Mouse (Mus musculus): ENCODE measurements around the gene Dctpp1. TPM values are rescaled to one million over a fixed set of nuclear protein-coding genes. Genes with fewer than 3 reads are reported as not detected.

The Dctpp1 gene
- 74.2 and 84.8 TPM in 2 replicates for polyA plus RNA-seq (2015; fragmentation: Nextera tagmentation; extraction: Ambion mirVana)

DNA sequence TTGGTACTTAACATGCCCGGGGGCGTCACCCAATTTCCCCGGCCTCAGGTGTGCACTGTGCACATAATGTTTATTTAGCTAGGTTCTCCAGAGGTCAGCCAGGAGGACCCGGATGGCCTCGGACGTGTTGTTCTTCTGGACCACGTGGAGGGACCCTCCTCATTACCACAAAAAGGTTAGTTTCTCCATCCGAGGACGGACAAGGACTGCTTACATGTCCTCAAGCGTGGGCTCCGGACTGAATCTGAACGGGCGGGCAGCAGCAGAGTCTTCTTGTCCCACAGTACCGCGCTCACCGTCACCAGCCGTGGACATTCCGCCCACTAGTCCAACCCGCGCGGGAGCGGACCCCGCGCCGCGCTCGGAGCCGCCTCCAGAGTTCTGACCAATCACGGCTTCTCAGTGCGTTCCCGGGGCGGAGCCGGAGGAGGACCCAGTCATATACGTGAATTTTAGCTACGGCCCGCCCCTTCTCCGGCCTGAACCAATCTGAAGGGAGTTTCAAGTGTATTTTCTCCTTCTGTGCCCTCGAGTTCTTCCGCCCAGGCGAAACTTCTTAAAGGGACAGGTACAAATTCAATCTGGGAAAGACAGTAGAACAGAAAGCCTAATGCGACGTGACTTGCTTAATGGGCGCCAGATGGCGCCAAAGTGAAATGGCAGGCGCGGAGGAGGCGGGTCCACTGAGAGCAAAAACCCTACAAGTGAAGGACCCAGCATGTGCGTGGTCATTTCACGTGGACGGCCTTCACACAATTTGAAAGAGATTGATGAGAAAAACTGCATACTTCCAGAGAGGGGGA lies at the start of gene Dctpp1:
Gene Dctpp1 (minus strand): TSS at position 401 of the 803 bp plus-strand sequence.
- no peaks in the 10 kb centered on the region for H3K9me3 ChIP-seq (replicated peaks)
- H3K4me1 ChIP-seq (replicated peaks): peaks cover 67% of the 10 kb centered on the region
- peaks cover 16% of the 10 kb centered on the region for H3K36me3 ChIP-seq (replicated peaks)
- peak within 1 kb of the TSS; percentile 62 for H3K9ac ChIP-seq
- no peaks in the 10 kb centered on the region for H3K27me3 ChIP-seq
- peak within 1 kb of the TSS; percentile 69 for H3K27ac ChIP-seq (replicated peaks)
- peak within 1 kb of the TSS; percentile 68 for H3K4me3 ChIP-seq (replicated peaks)
- ATAC-seq (ENCODE audit: insufficient read depth): peak; percentile 94
- peak within 1 kb of the TSS; percentile 84 for H3K4me2 ChIP-seq
- under 1% methylated on average over 50 of the region's 50 CpGs for WGBS (ENCODE audit: insufficient replicate concordance)

- H3K4me1 ChIP-seq (replicated peaks): peaks cover 3% of the 10 kb centered on the region; the same call in 1 of the 2 replicates
- 0 out of 2 replicates have a peak, but pooled peaks cover 6% of the 10 kb centered on the region for H3K36me3 ChIP-seq (replicated peaks)
- no peak overlapping the region for H3K4me3 ChIP-seq (replicated peaks)
- H3K9ac ChIP-seq: no peak overlapping the region
- WGBS (ENCODE audit: insufficient replicate concordance): 77% methylated on average over 12 of the region's 12 CpGs
- no peak overlapping the region for H3K27ac ChIP-seq (replicated peaks)
- ATAC-seq (ENCODE audit: insufficient read depth): no peak
- no peaks in the 10 kb centered on the region for H3K9me3 ChIP-seq (replicated peaks)
- no peaks in the 10 kb centered on the region for H3K27me3 ChIP-seq
- H3K4me2 ChIP-seq: no peak overlapping the region
Observed at GRCm38 (mm10) chr7:127309951-127310350, 49.4 kb upstream of the Dctpp1 start.

- no peak overlapping the region for H3K9ac ChIP-seq
- whole genome bisulfite sequencing (ENCODE audit: insufficient replicate concordance): 75% methylated on average over 4 of the region's 4 CpGs
- 0 out of 2 replicates have a peak, but pooled peaks cover 6% of the 10 kb centered on the region for H3K36me3 ChIP-seq (replicated peaks)
- no peak for ATAC-seq (ENCODE audit: insufficient read depth)
- H3K4me3 ChIP-seq (replicated peaks): no peak overlapping the region
- H3K4me2 ChIP-seq: no peak overlapping the region
- H3K27me3 ChIP-seq: no peaks in the 10 kb centered on the region
- H3K9me3 ChIP-seq (replicated peaks): no peaks in the 10 kb centered on the region
- no peak overlapping the region for H3K27ac ChIP-seq (replicated peaks)
- peaks cover 3% of the 10 kb centered on the region; the same call in 1 of the 2 replicates for H3K4me1 ChIP-seq (replicated peaks)
Observed at GRCm38 (mm10) chr7:127308887-127309286, 48.4 kb upstream of the Dctpp1 start.

GRCm38 (mm10) chr7:127308431-127308830 lies 47.9 kb upstream of the Dctpp1 start:
- no peak for ATAC-seq (ENCODE audit: insufficient read depth)
- Histone ChIP-seq H3K27me3 (no peaks in the 10 kb centered on the region), H3K4me1 (replicated peaks) (peaks cover 3% of the 10 kb centered on the region; the same call in 1 of the 2 replicates), H3K4me2 (no peak overlapping the region), H3K4me3 (replicated peaks) (no peak overlapping the region), H3K27ac (replicated peaks) (0 out of 2 replicates have a peak overlapping the region, but pooled peaks have one; percentile 4), H3K36me3 (replicated peaks) (0 out of 2 replicates have a peak, but pooled peaks cover 6% of the 10 kb centered on the region), H3K9ac (no peak overlapping the region), H3K9me3 (replicated peaks) (no peaks in the 10 kb centered on the region)
- 66% methylated on average over 2 of the region's 2 CpGs for whole genome bisulfite sequencing (ENCODE audit: insufficient replicate concordance)

- H3K4me1 ChIP-seq (replicated peaks): peaks cover 14% of the 10 kb centered on the region; the same call in 1 of the 2 replicates
- 59% methylated on average over 5 of the region's 5 CpGs for WGBS (ENCODE audit: insufficient replicate concordance)
- H3K36me3 ChIP-seq (replicated peaks): no peaks in the 10 kb centered on the region
- no peaks in the 10 kb centered on the region for H3K27me3 ChIP-seq
- 0 out of 2 replicates have a peak overlapping the region, but pooled peaks have one; percentile 5 for H3K4me2 ChIP-seq
- no peak overlapping the region for H3K27ac ChIP-seq (replicated peaks)
- H3K9me3 ChIP-seq (replicated peaks): no peaks in the 10 kb centered on the region
- no peak for ATAC-seq (ENCODE audit: insufficient read depth)
- no peak overlapping the region for H3K9ac ChIP-seq
- H3K4me3 ChIP-seq (replicated peaks): peak overlapping the region; percentile 36; the same call in 1 of the 2 replicates
Observed at GRCm38 (mm10) chr7:127297586-127298193, 37.2 kb upstream of the Dctpp1 start.

DNA sequence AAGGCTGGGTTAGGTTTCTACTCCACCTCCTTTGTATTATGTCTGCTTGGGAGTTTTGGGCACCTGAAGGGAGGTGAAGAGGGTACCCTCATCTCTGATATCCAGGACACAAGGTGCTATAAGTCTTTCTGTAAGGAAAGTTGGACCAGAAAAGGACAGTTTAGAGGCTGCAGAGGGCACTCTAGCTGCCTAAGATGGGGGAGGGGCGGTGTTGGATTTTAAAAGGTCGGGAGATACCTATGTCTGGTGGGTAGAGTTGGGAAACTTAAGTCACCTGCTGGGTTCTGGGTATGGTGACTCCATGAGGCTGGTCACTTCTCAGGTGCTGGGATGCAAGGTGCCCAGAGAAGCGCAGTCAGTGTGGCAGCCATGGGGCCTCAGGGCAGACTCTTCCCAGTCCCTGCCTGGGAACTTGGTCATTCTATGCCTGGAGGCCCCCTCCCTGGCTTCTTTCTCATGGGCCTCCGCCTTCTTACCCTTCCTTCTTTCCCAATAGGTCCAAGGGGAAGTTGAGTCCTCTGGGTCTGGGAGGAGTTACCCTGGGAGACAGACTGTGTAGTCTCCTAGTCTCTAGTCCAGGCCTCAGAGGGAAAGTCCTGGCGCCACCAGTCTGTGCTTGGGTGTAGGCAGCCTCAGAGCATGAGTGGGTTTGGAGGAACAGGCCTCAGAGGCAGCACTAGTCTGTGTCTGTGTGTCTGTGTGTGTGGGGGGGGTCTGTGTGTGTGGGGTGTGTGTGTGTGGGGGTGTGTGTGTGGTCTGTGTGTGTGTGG lies 36.5 kb upstream of the Dctpp1 start:
- Histone ChIP-seq H3K27me3 (no peaks in the 10 kb centered on the region), H3K27ac (replicated peaks) (peak overlapping the region; percentile 67; the same call in 1 of the 2 replicates), H3K36me3 (replicated peaks) (no peaks in the 10 kb centered on the region), H3K9ac (no peak overlapping the region), H3K9me3 (replicated peaks) (no peaks in the 10 kb centered on the region), H3K4me1 (replicated peaks) (peaks cover 14% of the 10 kb centered on the region; the same call in 1 of the 2 replicates), H3K4me2 (peak overlapping the region; percentile 41), H3K4me3 (replicated peaks) (peak overlapping the region; percentile 36)
- 53% methylated on average over 5 of the region's 5 CpGs for WGBS (ENCODE audit: insufficient replicate concordance)
- ATAC-seq (ENCODE audit: insufficient read depth): no peak

DNA sequence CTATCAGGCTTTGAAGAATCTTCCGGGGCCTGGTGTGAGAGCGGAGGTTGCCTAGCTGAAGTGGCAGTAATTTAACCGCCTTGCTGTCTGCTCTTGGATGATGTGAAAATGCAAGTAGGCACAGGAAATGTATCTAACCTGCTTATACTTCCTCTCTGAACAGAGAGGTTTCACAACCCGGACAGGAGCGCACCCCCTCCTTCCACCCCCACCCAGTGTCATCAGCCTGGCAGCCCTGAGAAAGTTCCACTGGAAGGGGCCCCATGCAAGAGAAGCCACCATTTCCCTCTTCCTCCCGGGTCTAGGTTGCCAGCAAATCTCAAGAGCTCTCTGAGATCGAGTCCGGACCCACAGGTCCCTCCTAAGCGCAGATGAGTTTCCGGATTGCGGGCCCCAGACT lies 35.6 kb upstream of the Dctpp1 start, which contains the start of gene Itgal:
Gene Itgal (plus strand): TSS at position 163 of the 400 bp plus-strand sequence.
- ATAC-seq (ENCODE audit: insufficient read depth): no peak
- H3K9ac ChIP-seq: no peak within 1 kb of the TSS

DNA sequence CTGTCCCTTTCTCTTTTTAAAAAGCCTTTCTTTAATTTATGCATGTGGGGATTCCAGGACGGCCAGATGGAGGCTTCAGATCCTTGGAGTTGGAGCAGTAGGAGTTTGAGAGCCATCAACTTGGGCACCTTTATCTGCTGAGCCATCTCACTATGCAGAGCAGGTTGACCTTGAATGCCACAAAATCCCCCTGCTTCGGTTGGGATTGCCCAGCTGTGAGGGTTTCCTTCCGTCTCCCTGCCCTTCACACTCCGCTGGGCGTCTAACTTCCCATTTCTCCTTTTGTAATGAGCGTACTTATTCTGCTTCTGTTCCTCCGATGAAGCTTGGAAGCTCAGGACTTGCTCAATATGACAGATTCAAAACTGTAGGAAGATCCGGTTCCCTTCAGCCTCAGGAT lies 29.6 kb upstream of the Dctpp1 start:
- Histone ChIP-seq H3K9ac (no peak overlapping the region), H3K27ac (replicated peaks) (no peak overlapping the region), H3K27me3 (0 out of 2 replicates have a peak, but pooled peaks cover 7% of the 10 kb centered on the region), H3K36me3 (replicated peaks) (no peaks in the 10 kb centered on the region), H3K4me1 (replicated peaks) (peaks cover 12% of the 10 kb centered on the region), H3K4me3 (replicated peaks) (no peak overlapping the region), H3K4me2 (peak overlapping the region; percentile 13; the same call in 1 of the 2 replicates), H3K9me3 (replicated peaks) (no peaks in the 10 kb centered on the region)
- 26% methylated on average over 8 of the region's 8 CpGs for WGBS (ENCODE audit: insufficient replicate concordance)
- no peak for ATAC-seq (ENCODE audit: insufficient read depth)

More for the DNA sequence above, 35.6 kb upstream of the Dctpp1 start, which contains the start of gene Itgal:
- Histone ChIP-seq H3K27ac (replicated peaks) (peak within 1 kb of the TSS; percentile 67), H3K27me3 (no peaks in the 10 kb centered on the region), H3K4me2 (peak within 1 kb of the TSS; percentile 41), H3K4me3 (replicated peaks) (peak within 1 kb of the TSS; percentile 36), H3K9me3 (replicated peaks) (no peaks in the 10 kb centered on the region), H3K4me1 (replicated peaks) (peaks cover 14% of the 10 kb centered on the region; the same call in 1 of the 2 replicates), H3K36me3 (replicated peaks) (no peaks in the 10 kb centered on the region)
- 23% methylated on average over 11 of the region's 11 CpGs for WGBS (ENCODE audit: insufficient replicate concordance)

DNA sequence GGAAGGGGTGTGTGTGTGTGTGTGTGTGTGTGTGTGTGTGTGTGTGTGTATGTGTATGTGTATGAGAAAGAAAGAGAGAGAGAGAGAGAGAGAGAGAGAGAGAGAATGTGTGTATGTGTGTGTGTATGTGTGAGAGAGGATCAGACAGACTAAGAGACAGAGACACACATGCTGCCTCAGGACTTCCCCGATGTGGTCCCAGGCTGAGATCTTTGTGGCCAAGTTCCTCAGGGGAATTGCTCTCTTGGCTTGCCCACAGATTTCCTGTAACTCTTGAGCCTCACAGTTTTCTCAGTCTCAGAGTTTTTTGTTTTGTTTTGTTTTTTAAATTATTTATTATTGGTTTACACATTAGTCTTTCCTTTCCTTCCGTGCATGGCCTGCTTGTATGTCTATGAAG lies 28.8 kb upstream of the Dctpp1 start:
- WGBS (ENCODE audit: insufficient replicate concordance): 41% methylated on average over 2 of the region's 2 CpGs
- Histone ChIP-seq H3K4me3 (replicated peaks) (no peak overlapping the region), H3K27ac (replicated peaks) (no peak overlapping the region), H3K9ac (no peak overlapping the region), H3K36me3 (replicated peaks) (no peaks in the 10 kb centered on the region), H3K4me1 (replicated peaks) (peaks cover 15% of the 10 kb centered on the region), H3K4me2 (no peak overlapping the region), H3K27me3 (0 out of 2 replicates have a peak, but pooled peaks cover 7% of the 10 kb centered on the region), H3K9me3 (replicated peaks) (no peaks in the 10 kb centered on the region)
- no peak for ATAC-seq (ENCODE audit: insufficient read depth)

GRCm38 (mm10) chr7:127287940-127288339 lies 27.4 kb upstream of the Dctpp1 start:
- H3K27ac ChIP-seq (replicated peaks): no peak overlapping the region
- H3K4me3 ChIP-seq (replicated peaks): no peak overlapping the region
- WGBS (ENCODE audit: insufficient replicate concordance): 58% methylated on average over 1 of the region's 1 CpGs
- H3K4me2 ChIP-seq: no peak overlapping the region
- no peak for ATAC-seq (ENCODE audit: insufficient read depth)
- 0 out of 2 replicates have a peak, but pooled peaks cover 7% of the 10 kb centered on the region for H3K27me3 ChIP-seq
- H3K4me1 ChIP-seq (replicated peaks): peaks cover 19% of the 10 kb centered on the region
- no peaks in the 10 kb centered on the region for H3K36me3 ChIP-seq (replicated peaks)
- no peak overlapping the region for H3K9ac ChIP-seq
- H3K9me3 ChIP-seq (replicated peaks): no peaks in the 10 kb centered on the region

Data from liver, embryonic 15.5 days (tissue).